Mouse (Mus musculus) telencephalon, adult 2 months (tissue): Measurements from ENCODE around the gene Zfp235.

Experiments
- DNase-seq: peaks from one replicate; pipeline ENCODE4 v3.0.0-alpha.2; 2011; ENCODE audit warnings: low read depth, low spot score

The Zfp235 gene

GRCm38 (mm10) chr7:24133996-24134828 lies at the start of gene Zfp235:
Gene Zfp235, plus strand, starts transcription at chr7:24134169.
- peak; percentile 96 for DNase-seq

DNA sequence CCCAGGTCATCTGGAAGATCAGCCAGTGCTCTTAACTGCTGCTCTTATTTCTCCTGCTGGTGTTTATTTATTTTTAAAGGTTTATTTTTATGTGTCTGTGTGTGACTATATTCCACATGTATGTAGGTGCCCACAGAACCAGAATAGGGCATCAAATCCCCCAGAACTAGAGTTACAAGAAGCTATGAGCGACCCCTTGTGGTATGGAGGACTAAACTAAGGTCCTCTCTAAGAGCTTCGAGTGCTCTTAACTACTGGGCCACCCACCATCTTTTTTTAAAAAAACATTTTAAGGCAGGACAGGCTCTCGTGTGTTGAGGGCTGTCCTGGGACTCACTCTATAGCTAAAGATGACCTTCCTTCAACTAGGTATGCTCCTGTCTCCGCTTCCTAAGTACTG lies 47.1 kb upstream of the Zfp235 start:
- no peak for DNase-seq

DNA sequence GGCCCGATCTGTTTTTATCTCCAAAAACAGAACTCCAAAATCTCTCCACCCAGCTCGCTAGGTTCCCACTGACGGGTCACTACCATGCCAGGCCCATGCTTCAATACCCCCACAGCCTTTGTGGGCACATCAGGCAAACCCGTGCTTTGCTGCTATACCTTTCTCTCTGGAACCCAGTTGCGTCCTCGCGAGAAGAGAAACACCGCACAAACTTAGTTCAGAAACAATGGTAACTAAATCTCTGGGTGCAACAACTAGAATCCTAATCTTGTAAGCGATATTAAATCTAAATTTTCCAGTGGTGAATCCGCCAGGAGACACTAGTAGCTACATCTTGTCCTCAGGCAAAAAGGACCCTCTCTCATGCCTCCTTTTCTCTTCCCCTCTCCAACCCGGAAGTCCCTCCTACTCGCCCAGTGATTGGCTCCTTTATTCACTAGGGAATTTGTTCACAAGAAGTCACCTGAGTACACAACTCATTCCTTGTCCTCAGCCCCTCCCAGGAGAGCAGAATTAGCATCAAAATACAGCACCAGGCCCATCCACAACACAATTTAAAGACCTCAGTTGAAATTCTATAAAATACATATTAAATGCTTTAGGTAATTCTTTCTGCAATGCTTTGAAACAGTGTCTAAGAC lies 46.4 kb upstream of the Zfp235 start:
- no peak for DNase-seq

- no peak for DNase-seq
These were observed 29.6 kb upstream of the Zfp235 start for GRCm38 (mm10) chr7:24104403-24104802.

DNA sequence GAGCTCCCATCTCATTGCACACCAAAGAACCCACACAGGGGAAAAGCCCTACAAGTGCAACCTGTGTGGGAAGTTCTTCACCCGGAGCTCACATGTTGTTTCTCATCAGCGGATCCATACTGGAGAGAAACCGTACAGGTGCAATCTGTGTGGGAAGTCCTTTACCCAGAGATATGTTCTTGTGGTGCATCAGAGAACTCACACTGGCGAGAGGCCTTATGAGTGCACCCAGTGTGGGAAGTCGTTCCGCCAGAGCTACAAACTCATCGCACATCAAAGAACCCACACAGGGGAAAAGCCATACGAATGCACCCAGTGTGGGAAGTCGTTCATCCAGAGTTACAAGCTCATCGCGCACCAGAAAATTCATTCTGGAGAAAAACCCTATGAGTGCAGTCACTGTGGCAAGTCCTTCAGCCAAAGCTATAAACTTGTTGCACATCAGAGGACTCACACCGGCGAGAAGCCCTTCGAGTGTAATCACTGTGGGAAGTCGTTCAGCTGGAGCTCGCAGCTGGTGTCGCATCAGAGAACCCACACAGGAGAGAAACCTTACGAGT lies 28.7 kb upstream of the Zfp235 start:
- DNase-seq: no peak

DNA sequence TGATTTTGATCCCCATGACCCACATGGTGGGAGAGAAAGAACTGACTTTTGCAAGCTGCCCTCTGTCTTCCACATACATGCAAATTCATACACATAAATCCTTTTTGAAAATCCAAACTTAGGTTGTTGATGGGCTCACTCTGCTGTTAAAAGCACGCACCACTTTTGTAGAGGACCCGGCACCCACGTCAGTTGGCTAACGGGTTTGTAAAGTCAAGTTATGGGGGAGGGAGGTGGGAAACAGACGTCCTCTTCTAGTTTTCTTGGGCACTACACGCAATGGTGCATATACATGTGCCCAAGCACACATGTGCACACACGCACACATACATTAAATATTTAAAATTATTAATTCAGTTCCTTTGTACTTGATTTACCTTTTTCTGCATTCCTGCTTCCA lies 23.1 kb upstream of the Zfp235 start:
- DNase-seq: no peak

GRCm38 (mm10) chr7:24111772-24112155 lies 22.2 kb upstream of the Zfp235 start:
- DNase-seq: no peak

GRCm38 (mm10) chr7:24112156-24112856 lies 21.7 kb upstream of the Zfp235 start, which contains the start of gene Zfp112:
Gene Zfp112, plus strand, starts transcription at chr7:24112314.
- peak; percentile 98 for DNase-seq

- peak; percentile 18 for DNase-seq
These were observed 21.0 kb upstream of the Zfp235 start for GRCm38 (mm10) chr7:24113001-24113400.

GRCm38 (mm10) chr7:24116655-24117054 lies 17.3 kb upstream of the Zfp235 start:
- no peak for DNase-seq

DNA sequence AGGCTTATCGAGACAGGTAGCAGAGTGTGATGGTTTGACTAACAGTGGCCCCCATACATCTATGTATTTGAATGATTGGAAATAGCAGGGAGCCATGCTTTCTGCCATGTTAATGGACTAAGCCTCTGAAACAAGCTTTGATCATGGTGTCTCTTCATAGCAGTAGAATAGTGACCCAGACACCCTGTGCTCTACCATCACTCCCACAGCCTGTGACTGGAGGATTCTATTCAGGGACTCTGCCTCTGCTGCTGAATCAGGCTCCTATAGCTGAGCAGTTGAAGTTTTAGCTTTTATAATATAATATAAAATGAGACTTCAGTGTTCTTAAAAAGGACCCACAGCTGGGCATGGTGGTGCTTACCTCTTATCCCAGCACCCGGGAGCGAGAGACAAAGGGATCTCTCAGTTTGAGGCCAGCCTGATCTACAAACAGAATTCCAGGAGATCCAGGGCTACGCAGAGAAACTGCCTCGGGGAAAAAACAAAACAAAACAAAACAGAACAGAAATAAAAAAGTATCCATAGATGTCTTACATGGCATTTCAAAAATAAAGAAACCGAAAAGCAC lies 459 bp upstream of the Zfp235 start:
- DNase-seq: no peak

GRCm38 (mm10) chr7:24142566-24142965 lies 8.6 kb downstream of the Zfp235 start:
- no peak for DNase-seq

GRCm38 (mm10) chr7:24153272-24153671 lies 19.3 kb downstream of the Zfp235 start:
- no peak for DNase-seq

GRCm38 (mm10) chr7:24172191-24172590 lies 38.2 kb downstream of the Zfp235 start:
- no peak for DNase-seq

DNA sequence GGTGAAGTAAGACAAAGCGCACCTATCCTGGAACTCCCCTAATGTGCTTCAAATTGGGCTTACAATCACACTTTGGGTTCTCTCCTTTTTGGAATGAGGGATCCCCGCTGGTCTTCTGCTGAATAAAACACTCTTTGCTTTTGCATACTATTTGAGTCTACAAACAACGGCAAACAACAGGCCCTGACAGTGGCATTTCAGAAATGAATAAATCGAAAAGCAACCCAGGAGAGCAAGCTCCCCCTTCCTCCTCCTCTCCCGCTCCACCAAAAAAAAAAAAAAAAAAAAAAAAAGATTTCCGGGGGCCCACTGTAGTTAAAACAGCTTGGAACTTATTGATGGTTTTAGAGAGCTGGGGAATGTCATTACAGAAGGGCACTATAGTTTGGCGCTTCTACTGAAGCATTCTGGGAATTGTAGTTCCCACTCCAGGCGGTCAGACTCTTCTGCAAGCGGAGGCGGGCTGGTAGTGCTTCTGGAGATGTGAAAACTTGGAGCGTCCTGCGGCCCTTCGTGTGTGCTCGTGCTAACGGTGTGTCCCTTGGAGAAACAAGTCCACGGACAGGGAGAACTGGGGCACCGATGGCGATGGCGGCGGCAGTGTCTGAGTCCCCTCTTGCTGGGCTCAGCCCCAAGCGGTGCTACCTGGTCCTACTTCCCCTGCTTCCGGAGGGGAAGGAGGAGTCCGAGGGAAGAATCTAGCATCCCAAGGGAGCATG lies 40.8 kb downstream of the Zfp235 start, which contains the start of gene Zfp114:
TSS of gene Zfp114 (plus strand) at position 443 of the 719 bp plus-strand sequence.
- DNase-seq: peak; percentile 82

- DNase-seq: no peak
These were observed 41.4 kb downstream of the Zfp235 start for GRCm38 (mm10) chr7:24175337-24175711.

GRCm38 (mm10) chr7:24187611-24188010 lies 53.6 kb downstream of the Zfp235 start:
- DNase-seq: no peak

GRCm38 (mm10) chr7:24188901-24189570 lies 55.1 kb downstream of the Zfp235 start:
- DNase-seq: no peak

GRCm38 (mm10) chr7:24189571-24189944 lies 55.6 kb downstream of the Zfp235 start:
- no peak for DNase-seq

DNA sequence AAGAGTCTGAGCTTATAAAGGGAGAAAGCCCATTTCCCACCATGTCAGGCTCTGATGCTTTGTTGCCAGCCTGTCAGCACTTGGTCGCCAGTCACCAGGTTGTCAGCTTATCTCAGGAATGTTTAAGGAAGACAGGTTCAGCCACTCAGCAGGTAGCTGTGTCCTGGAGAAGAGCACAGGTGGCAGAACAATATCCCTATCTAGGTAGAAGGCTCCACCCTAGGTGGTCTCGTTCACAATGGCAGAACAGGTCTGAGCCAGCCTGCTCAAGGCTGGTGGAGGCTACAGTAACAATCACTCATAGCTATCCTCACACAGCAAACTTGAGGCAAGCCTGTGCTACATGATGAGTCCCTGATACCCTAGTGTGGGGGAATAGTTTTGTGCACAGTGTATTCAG lies 57.4 kb downstream of the Zfp235 start:
- DNase-seq: no peak
